Mouse (Mus musculus): ENCODE data around the gene Nfkb2. TPM values are rescaled to one million over a fixed set of nuclear protein-coding genes. Genes with fewer than 3 reads are reported as not detected.

Gene Nfkb2
- polyA plus RNA-seq, 1 experiment, result 5.5 TPM

GRCm38 (mm10) chr19:46306751-46307289 lies 2.7 kb downstream of the Nfkb2 start:
- peaks cover 4% of the 10 kb centered on the region; the same call in 1 of the 2 replicates for H3K27me3 ChIP-seq (ENCODE audit: control insufficient read depth)
- H3K4me3 ChIP-seq (replicated peaks), result peak overlapping the region; percentile 93
- H3K9me3 ChIP-seq (ENCODE audit: control insufficient read depth, low read length), result no peaks in the 10 kb centered on the region
- peaks cover 77% of the 10 kb centered on the region for H3K4me1 ChIP-seq (ENCODE audit: control insufficient read depth)
- H3K36me3 ChIP-seq (ENCODE audit: control insufficient read depth), result peaks cover 52% of the 10 kb centered on the region
- TF ChIP-seq TAL1 (IDR thresholded peaks at IDR 0.05; ENCODE audit: low read length) (no peak), GATA1 (IDR thresholded peaks at IDR 0.05; ENCODE audit: low read length) (no peak)

GRCm38 (mm10) chr19:46307781-46308180 lies 3.7 kb downstream of the Nfkb2 start:
- no peaks in the 10 kb centered on the region for H3K27me3 ChIP-seq (ENCODE audit: control insufficient read depth)
- H3K36me3 ChIP-seq (ENCODE audit: control insufficient read depth), result peaks cover 62% of the 10 kb centered on the region
- H3K9me3 ChIP-seq (ENCODE audit: control insufficient read depth, low read length), result no peaks in the 10 kb centered on the region
- no peak for TF ChIP-seq TAL1 (IDR thresholded peaks at IDR 0.05; ENCODE audit: low read length)
- no peak for TF ChIP-seq GATA1 (IDR thresholded peaks at IDR 0.05; ENCODE audit: low read length)
- no peak overlapping the region for H3K4me3 ChIP-seq (replicated peaks)
- peaks cover 85% of the 10 kb centered on the region for H3K4me1 ChIP-seq (ENCODE audit: control insufficient read depth)

- H3K36me3 ChIP-seq (ENCODE audit: control insufficient read depth), result peaks cover 67% of the 10 kb centered on the region
- H3K4me3 ChIP-seq (replicated peaks), result no peak overlapping the region
- no peaks in the 10 kb centered on the region for H3K27me3 ChIP-seq (ENCODE audit: control insufficient read depth)
- H3K4me1 ChIP-seq (ENCODE audit: control insufficient read depth), result peaks cover 91% of the 10 kb centered on the region
- TF ChIP-seq TAL1 (IDR thresholded peaks at IDR 0.05; ENCODE audit: low read length) (no peak), GATA1 (IDR thresholded peaks at IDR 0.05; ENCODE audit: low read length) (no peak)
- no peaks in the 10 kb centered on the region for H3K9me3 ChIP-seq (ENCODE audit: control insufficient read depth, low read length)
These were observed 4.2 kb downstream of the Nfkb2 start for GRCm38 (mm10) chr19:46308303-46308702.

- peak overlapping the region; percentile 61 for H3K4me3 ChIP-seq (replicated peaks)
- peaks cover 91% of the 10 kb centered on the region for H3K4me1 ChIP-seq (ENCODE audit: control insufficient read depth)
- peaks cover 72% of the 10 kb centered on the region for H3K36me3 ChIP-seq (ENCODE audit: control insufficient read depth)
- no peak for TF ChIP-seq GATA1 (IDR thresholded peaks at IDR 0.05; ENCODE audit: low read length)
- no peak for TF ChIP-seq TAL1 (IDR thresholded peaks at IDR 0.05; ENCODE audit: low read length)
- no peaks in the 10 kb centered on the region for H3K9me3 ChIP-seq (ENCODE audit: control insufficient read depth, low read length)
- H3K27me3 ChIP-seq (ENCODE audit: control insufficient read depth), result no peaks in the 10 kb centered on the region; the same call in 1 of the 2 replicates
These were observed 4.8 kb downstream of the Nfkb2 start for GRCm38 (mm10) chr19:46308706-46309435.

- Histone ChIP-seq H3K4me3 (replicated peaks) (no peak overlapping the region), H3K27me3 (ENCODE audit: control insufficient read depth) (peaks cover 4% of the 10 kb centered on the region; the same call in 1 of the 2 replicates), H3K9me3 (ENCODE audit: control insufficient read depth, low read length) (no peaks in the 10 kb centered on the region), H3K4me1 (ENCODE audit: control insufficient read depth) (peaks cover 91% of the 10 kb centered on the region), H3K36me3 (ENCODE audit: control insufficient read depth) (peaks cover 72% of the 10 kb centered on the region)
- no peak for TF ChIP-seq TAL1 (IDR thresholded peaks at IDR 0.05; ENCODE audit: low read length)
- no peak for TF ChIP-seq GATA1 (IDR thresholded peaks at IDR 0.05; ENCODE audit: low read length)
These were observed 5.7 kb downstream of the Nfkb2 start for GRCm38 (mm10) chr19:46309651-46310305.

GRCm38 (mm10) chr19:46310312-46310865 lies 6.3 kb downstream of the Nfkb2 start:
- Histone ChIP-seq H3K9me3 (ENCODE audit: control insufficient read depth, low read length) (no peaks in the 10 kb centered on the region), H3K4me3 (replicated peaks) (no peak overlapping the region), H3K27me3 (ENCODE audit: control insufficient read depth) (peaks cover 6% of the 10 kb centered on the region; the same call in 1 of the 2 replicates), H3K4me1 (ENCODE audit: control insufficient read depth) (peaks cover 91% of the 10 kb centered on the region), H3K36me3 (ENCODE audit: control insufficient read depth) (peaks cover 72% of the 10 kb centered on the region)
- TF ChIP-seq GATA1 (IDR thresholded peaks at IDR 0.05; ENCODE audit: low read length), result no peak

GRCm38 (mm10) chr19:46311341-46311740 lies 7.2 kb downstream of the Nfkb2 start:
- H3K4me1 ChIP-seq (ENCODE audit: control insufficient read depth), result peaks cover 92% of the 10 kb centered on the region
- H3K36me3 ChIP-seq (ENCODE audit: control insufficient read depth), result peaks cover 72% of the 10 kb centered on the region
- no peaks in the 10 kb centered on the region for H3K9me3 ChIP-seq (ENCODE audit: control insufficient read depth, low read length)
- no peak overlapping the region for H3K4me3 ChIP-seq (replicated peaks)
- H3K27me3 ChIP-seq (ENCODE audit: control insufficient read depth), result peaks cover 12% of the 10 kb centered on the region
- TF ChIP-seq GATA1 (IDR thresholded peaks at IDR 0.05; ENCODE audit: low read length), result no peak
- no peak for TF ChIP-seq TAL1 (IDR thresholded peaks at IDR 0.05; ENCODE audit: low read length)

GRCm38 (mm10) chr19:46312566-46312965 lies 8.4 kb downstream of the Nfkb2 start:
- Histone ChIP-seq H3K9me3 (ENCODE audit: control insufficient read depth, low read length) (peaks cover 4% of the 10 kb centered on the region; the same call in 1 of the 2 replicates), H3K36me3 (ENCODE audit: control insufficient read depth) (peaks cover 62% of the 10 kb centered on the region), H3K27me3 (ENCODE audit: control insufficient read depth) (peaks cover 25% of the 10 kb centered on the region), H3K4me1 (ENCODE audit: control insufficient read depth) (peaks cover 94% of the 10 kb centered on the region), H3K4me3 (replicated peaks) (peak overlapping the region; percentile 14)
- no peak for TF ChIP-seq TAL1 (IDR thresholded peaks at IDR 0.05; ENCODE audit: low read length)
- TF ChIP-seq GATA1 (IDR thresholded peaks at IDR 0.05; ENCODE audit: low read length), result no peak

GRCm38 (mm10) chr19:46313116-46313515 lies 9.0 kb downstream of the Nfkb2 start:
- peak overlapping the region; percentile 64 for H3K4me3 ChIP-seq (replicated peaks)
- TF ChIP-seq GATA1 (IDR thresholded peaks at IDR 0.05; ENCODE audit: low read length) (no peak), TAL1 (IDR thresholded peaks at IDR 0.05; ENCODE audit: low read length) (no peak)
- peaks cover 57% of the 10 kb centered on the region for H3K36me3 ChIP-seq (ENCODE audit: control insufficient read depth)
- peaks cover 6% of the 10 kb centered on the region for H3K9me3 ChIP-seq (ENCODE audit: control insufficient read depth, low read length)
- peaks cover 30% of the 10 kb centered on the region for H3K27me3 ChIP-seq (ENCODE audit: control insufficient read depth)
- H3K4me1 ChIP-seq (ENCODE audit: control insufficient read depth), result peaks cover 97% of the 10 kb centered on the region

Measured in erythroblast, embryonic 14.5 days (primary cell).